Mouse (Mus musculus): ENCODE data around the gene Mcrip1. TPM values are rescaled to one million over a fixed set of nuclear protein-coding genes. Genes with fewer than 3 reads are reported as not detected.
A peak's percentile ranks its signal among the peaks of the same experiment; 100 is the strongest.

The Mcrip1 gene
- polyA plus RNA-seq, 1 experiment from 2014 or later: 39.1 TPM

GRCm38 (mm10) chr11:120581490-120582267 is 32.2 kb upstream of the Mcrip1 start, which contains the start of gene Arhgdia:
Gene Arhgdia, minus strand, starts transcription at chr11:120581624.
- H3K36me3 ChIP-seq (ENCODE audit: control insufficient read depth, insufficient read depth): peaks cover 37% of the 10 kb centered on the region
- ATAC-seq (ENCODE audit: low read depth): peak; percentile 60
- WGBS (ENCODE audit: insufficient replicate concordance): 2% methylated on average over 75 of the region's 75 CpGs

DNA sequence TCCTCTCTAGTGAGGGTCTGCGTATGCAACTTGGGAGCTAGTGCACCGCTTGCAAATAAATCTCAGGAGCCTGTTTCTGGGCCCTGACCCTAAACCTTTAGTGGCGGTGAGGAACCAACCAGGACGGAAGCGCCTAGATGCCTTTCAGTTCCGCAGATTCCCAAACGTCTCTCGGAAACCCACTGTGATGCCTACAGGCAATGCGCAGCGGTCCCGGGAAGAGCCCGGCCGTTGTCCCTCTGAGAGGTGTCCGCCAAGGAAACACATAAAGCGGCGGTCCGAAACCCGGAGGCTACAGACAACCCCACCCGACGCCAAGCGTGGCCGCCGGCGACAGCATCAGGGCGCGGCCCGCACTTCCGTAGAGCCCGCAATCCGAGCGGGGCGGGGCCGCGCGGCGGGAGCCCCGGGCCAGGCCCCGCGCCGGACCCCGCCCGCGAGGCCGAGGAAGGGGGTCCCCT is 31.4 kb upstream of the Mcrip1 start:
- H3K36me3 ChIP-seq (ENCODE audit: control insufficient read depth, insufficient read depth): peaks cover 32% of the 10 kb centered on the region
- H3K4me1 ChIP-seq (ENCODE audit: control insufficient read depth, low read depth, low read length): peaks cover 42% of the 10 kb centered on the region
- peak overlapping the region; percentile 88 for H3K4me3 ChIP-seq (ENCODE audit: low read depth, low read length)
- H3K4me2 ChIP-seq (ENCODE audit: low read depth, low read length): peak overlapping the region; percentile 96
- peak; percentile 70 for ATAC-seq (ENCODE audit: low read depth)
- peak overlapping the region; percentile 86 for H3K27ac ChIP-seq (ENCODE audit: low read length)
- H3K27me3 ChIP-seq (ENCODE audit: control insufficient read depth, insufficient read depth, low read depth, low read length): no peaks in the 10 kb centered on the region
- peak overlapping the region; percentile 87 for H3K9ac ChIP-seq (ENCODE audit: low read depth, low read length)
- WGBS (ENCODE audit: insufficient replicate concordance): under 1% methylated on average over 41 of the region's 44 CpGs
- H3K9me3 ChIP-seq (replicated peaks; ENCODE audit: control insufficient read depth, low read length): no peaks in the 10 kb centered on the region

More at GRCm38 (mm10) chr11:120581490-120582267, 32.2 kb upstream of the Mcrip1 start, which contains the start of gene Arhgdia:
- peak within 1 kb of the TSS; percentile 87 for H3K9ac ChIP-seq (ENCODE audit: low read depth, low read length)
- peak within 1 kb of the TSS; percentile 88 for H3K4me3 ChIP-seq (ENCODE audit: low read depth, low read length)
- H3K4me1 ChIP-seq (ENCODE audit: control insufficient read depth, low read depth, low read length): peaks cover 39% of the 10 kb centered on the region
- H3K27me3 ChIP-seq (ENCODE audit: control insufficient read depth, insufficient read depth, low read depth, low read length): no peaks in the 10 kb centered on the region
- no peaks in the 10 kb centered on the region for H3K9me3 ChIP-seq (replicated peaks; ENCODE audit: control insufficient read depth, low read length)
- peak within 1 kb of the TSS; percentile 86 for H3K27ac ChIP-seq (ENCODE audit: low read length)
- peak within 1 kb of the TSS; percentile 96 for H3K4me2 ChIP-seq (ENCODE audit: low read depth, low read length)

DNA sequence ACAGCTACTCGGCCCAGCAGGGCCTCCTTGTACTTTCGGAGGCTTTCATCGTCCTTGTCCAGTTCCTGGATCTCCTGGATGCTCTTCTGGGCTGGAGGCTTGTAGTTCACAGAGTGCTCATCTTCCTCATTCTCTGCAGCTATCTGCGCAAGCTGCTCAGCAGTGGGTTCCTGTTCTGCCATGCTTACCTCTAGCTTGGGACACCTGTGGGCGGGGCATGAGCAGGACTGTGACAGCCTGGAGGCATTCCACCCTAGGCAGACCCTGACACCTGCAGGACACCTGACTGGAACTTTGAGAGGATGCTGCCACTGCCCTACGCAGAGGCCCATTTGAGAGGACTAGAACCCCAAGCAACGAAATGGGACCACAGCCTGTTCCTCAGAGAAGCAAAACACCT is 30.7 kb upstream of the Mcrip1 start:
- peaks cover 42% of the 10 kb centered on the region for H3K4me1 ChIP-seq (ENCODE audit: control insufficient read depth, low read depth, low read length)
- ATAC-seq (ENCODE audit: low read depth): no peak
- H3K27ac ChIP-seq (ENCODE audit: low read length): peak overlapping the region; percentile 86
- peak overlapping the region; percentile 87 for H3K9ac ChIP-seq (ENCODE audit: low read depth, low read length)
- H3K36me3 ChIP-seq (ENCODE audit: control insufficient read depth, insufficient read depth): peaks cover 26% of the 10 kb centered on the region
- 39% methylated on average over 7 of the region's 7 CpGs for WGBS (ENCODE audit: insufficient replicate concordance)
- H3K9me3 ChIP-seq (replicated peaks; ENCODE audit: control insufficient read depth, low read length): no peaks in the 10 kb centered on the region
- H3K4me2 ChIP-seq (ENCODE audit: low read depth, low read length): peak overlapping the region; percentile 96
- H3K4me3 ChIP-seq (ENCODE audit: low read depth, low read length): peak overlapping the region; percentile 88
- H3K27me3 ChIP-seq (ENCODE audit: control insufficient read depth, insufficient read depth, low read depth, low read length): no peaks in the 10 kb centered on the region

DNA sequence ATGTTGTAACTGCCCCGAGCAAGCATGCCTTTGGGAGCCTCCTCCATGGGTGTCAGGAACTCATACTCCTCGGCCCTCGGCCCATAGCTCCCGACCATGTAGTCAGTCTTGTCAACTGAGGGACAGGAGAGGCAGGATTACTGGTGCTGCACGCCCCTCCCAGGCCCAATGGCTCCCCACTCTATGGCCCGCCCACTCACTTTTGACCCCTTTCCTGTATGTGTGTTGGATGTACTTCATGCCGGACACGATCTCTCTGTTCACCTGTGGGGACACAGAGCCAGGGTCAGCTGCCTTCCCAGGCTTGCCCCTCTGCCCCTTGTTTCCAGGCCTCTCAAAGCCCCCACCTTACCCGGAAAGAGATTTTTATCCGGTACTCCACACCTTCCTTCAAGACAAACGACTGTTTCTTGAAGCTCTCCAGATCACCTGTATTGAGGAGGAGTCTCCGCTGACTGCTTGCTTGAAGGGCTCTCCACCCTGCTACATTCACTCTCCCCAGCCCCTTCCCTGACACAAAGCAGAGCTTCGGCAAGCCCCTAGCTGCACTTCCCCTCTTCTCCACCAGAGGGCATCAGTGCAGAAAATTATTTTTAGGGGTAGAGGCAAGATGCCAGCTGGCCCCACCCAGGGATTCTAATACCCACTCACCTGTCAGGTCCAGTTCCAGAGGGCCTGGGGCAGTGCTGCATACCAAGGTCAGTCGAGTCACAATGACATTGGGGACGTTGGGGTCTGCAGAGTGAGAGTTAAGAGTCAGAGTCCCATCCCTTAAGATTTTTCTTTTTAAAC is 30.0 kb upstream of the Mcrip1 start:
- peak overlapping the region; percentile 88 for H3K4me3 ChIP-seq (ENCODE audit: low read depth, low read length)
- H3K27ac ChIP-seq (ENCODE audit: low read length): no peak overlapping the region; the same call in 1 of the 2 replicates
- H3K9me3 ChIP-seq (replicated peaks; ENCODE audit: control insufficient read depth, low read length): no peaks in the 10 kb centered on the region
- peak overlapping the region; percentile 87; the same call in 1 of the 2 replicates for H3K9ac ChIP-seq (ENCODE audit: low read depth, low read length)
- no peak for ATAC-seq (ENCODE audit: low read depth)
- H3K36me3 ChIP-seq (ENCODE audit: control insufficient read depth, insufficient read depth): peaks cover 23% of the 10 kb centered on the region
- 56% methylated on average over 15 of the region's 15 CpGs for WGBS (ENCODE audit: insufficient replicate concordance)
- no peaks in the 10 kb centered on the region for H3K27me3 ChIP-seq (ENCODE audit: control insufficient read depth, insufficient read depth, low read depth, low read length)
- peaks cover 46% of the 10 kb centered on the region for H3K4me1 ChIP-seq (ENCODE audit: control insufficient read depth, low read depth, low read length)
- peak overlapping the region; percentile 96 for H3K4me2 ChIP-seq (ENCODE audit: low read depth, low read length)

DNA sequence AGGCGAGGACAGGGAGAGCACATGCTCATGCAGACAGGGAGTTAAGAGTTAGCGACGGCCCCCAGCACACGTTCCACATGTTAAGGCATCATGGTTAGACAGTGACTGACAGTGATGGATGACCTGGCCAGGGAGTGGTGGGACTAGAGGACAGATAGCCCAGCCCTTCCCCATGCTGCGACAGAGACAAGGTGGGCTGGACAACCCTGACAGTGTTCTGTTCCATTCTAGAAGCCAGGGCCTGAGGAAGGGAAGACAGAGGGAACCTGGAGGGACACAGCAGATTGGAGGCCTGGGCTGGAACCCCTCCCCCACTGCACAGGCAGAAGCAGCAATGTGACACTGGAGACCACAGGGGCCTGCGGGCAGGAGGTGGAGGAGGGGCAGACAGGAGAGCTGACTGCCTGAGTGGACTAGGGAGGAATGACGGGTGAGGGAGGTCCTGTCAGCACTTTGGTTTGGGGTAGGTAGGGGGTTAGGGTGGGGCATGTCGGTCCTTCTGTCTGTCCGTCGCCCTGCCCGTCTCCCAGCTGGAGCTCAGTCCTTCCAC is 29.2 kb upstream of the Mcrip1 start:
- no peak overlapping the region for H3K9ac ChIP-seq (ENCODE audit: low read depth, low read length)

DNA sequence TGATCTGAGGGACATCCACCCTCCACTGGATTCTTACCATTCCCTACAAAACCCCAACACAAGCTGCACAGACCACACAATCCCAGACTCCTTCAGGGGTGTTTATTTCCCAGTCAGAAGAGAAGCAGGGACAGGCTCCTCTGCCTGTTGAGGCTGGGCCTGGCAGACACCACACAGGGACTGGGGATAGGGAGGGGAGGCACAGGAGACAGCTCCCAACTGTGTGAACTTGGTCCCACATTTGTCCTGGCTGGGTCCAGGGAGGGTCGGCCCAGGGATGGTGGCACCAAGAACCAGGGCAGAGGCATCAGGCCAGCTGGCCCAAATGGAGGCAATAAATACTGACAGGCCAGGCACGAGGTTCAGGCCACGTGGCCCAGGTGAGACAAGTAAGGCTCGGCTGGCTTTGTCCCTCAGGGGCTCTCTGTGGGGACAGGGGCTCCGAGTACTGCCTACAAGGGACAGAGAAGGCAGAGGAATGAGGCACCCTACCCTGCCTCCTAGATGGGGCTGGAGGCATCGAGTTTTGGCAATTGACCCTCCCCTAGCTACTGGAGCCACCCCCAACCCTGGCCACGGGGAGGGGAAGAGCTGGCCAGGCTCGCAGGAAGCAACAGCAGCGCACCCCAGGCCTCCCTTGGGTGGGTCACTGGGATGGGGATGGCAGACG is 28.6 kb upstream of the Mcrip1 start:
- no peaks in the 10 kb centered on the region for H3K27me3 ChIP-seq (ENCODE audit: control insufficient read depth, insufficient read depth, low read depth, low read length)
- WGBS (ENCODE audit: insufficient replicate concordance): 80% methylated on average over 10 of the region's 10 CpGs
- no peak overlapping the region for H3K4me3 ChIP-seq (ENCODE audit: low read depth, low read length)
- peaks cover 51% of the 10 kb centered on the region for H3K4me1 ChIP-seq (ENCODE audit: control insufficient read depth, low read depth, low read length)
- H3K9ac ChIP-seq (ENCODE audit: low read depth, low read length): no peak overlapping the region
- ATAC-seq (ENCODE audit: low read depth): no peak
- no peak overlapping the region for H3K4me2 ChIP-seq (ENCODE audit: low read depth, low read length)
- peaks cover 16% of the 10 kb centered on the region for H3K36me3 ChIP-seq (ENCODE audit: control insufficient read depth, insufficient read depth)
- no peak overlapping the region for H3K27ac ChIP-seq (ENCODE audit: low read length)
- H3K9me3 ChIP-seq (replicated peaks; ENCODE audit: control insufficient read depth, low read length): no peaks in the 10 kb centered on the region

More for the DNA sequence above, 29.2 kb upstream of the Mcrip1 start:
- H3K27ac ChIP-seq (ENCODE audit: low read length): no peak overlapping the region
- H3K36me3 ChIP-seq (ENCODE audit: control insufficient read depth, insufficient read depth): peaks cover 17% of the 10 kb centered on the region
- no peak overlapping the region for H3K4me3 ChIP-seq (ENCODE audit: low read depth, low read length)
- WGBS (ENCODE audit: insufficient replicate concordance): 81% methylated on average over 11 of the region's 11 CpGs
- no peaks in the 10 kb centered on the region for H3K9me3 ChIP-seq (replicated peaks; ENCODE audit: control insufficient read depth, low read length)
- no peaks in the 10 kb centered on the region for H3K27me3 ChIP-seq (ENCODE audit: control insufficient read depth, insufficient read depth, low read depth, low read length)
- peaks cover 51% of the 10 kb centered on the region for H3K4me1 ChIP-seq (ENCODE audit: control insufficient read depth, low read depth, low read length)
- no peak overlapping the region for H3K4me2 ChIP-seq (ENCODE audit: low read depth, low read length)
- ATAC-seq (ENCODE audit: low read depth): no peak

GRCm38 (mm10) chr11:120577211-120578023 is 27.9 kb upstream of the Mcrip1 start:
- 71% methylated on average over 7 of the region's 7 CpGs for WGBS (ENCODE audit: insufficient replicate concordance)
- Histone ChIP-seq H3K4me1 (ENCODE audit: control insufficient read depth, low read depth, low read length) (peaks cover 48% of the 10 kb centered on the region), H3K9me3 (replicated peaks; ENCODE audit: control insufficient read depth, low read length) (no peaks in the 10 kb centered on the region), H3K9ac (ENCODE audit: low read depth, low read length) (no peak overlapping the region), H3K27ac (ENCODE audit: low read length) (peak overlapping the region; percentile 81), H3K4me3 (ENCODE audit: low read depth, low read length) (peak overlapping the region; percentile 18; the same call in 1 of the 2 replicates), H3K36me3 (ENCODE audit: control insufficient read depth, insufficient read depth) (peaks cover 16% of the 10 kb centered on the region), H3K4me2 (ENCODE audit: low read depth, low read length) (peak overlapping the region; percentile 41), H3K27me3 (ENCODE audit: control insufficient read depth, insufficient read depth, low read depth, low read length) (no peaks in the 10 kb centered on the region)
- ATAC-seq (ENCODE audit: low read depth): no peak

Measured in liver, embryonic 16.5 days (tissue).